Mouse (Mus musculus) kidney, adult 9 months (tissue): ENCODE results near the gene Ism2.
"Not testable (repeated sequence)": the region's sequence is repeated elsewhere in the genome, so short reads cannot be mapped to it uniquely, and the experiment has no call there.

Experiments used
- DNase-seq: peaks from one replicate; pipeline ENCODE4 v3.0.0; 2022

Ism2 gene

DNA sequence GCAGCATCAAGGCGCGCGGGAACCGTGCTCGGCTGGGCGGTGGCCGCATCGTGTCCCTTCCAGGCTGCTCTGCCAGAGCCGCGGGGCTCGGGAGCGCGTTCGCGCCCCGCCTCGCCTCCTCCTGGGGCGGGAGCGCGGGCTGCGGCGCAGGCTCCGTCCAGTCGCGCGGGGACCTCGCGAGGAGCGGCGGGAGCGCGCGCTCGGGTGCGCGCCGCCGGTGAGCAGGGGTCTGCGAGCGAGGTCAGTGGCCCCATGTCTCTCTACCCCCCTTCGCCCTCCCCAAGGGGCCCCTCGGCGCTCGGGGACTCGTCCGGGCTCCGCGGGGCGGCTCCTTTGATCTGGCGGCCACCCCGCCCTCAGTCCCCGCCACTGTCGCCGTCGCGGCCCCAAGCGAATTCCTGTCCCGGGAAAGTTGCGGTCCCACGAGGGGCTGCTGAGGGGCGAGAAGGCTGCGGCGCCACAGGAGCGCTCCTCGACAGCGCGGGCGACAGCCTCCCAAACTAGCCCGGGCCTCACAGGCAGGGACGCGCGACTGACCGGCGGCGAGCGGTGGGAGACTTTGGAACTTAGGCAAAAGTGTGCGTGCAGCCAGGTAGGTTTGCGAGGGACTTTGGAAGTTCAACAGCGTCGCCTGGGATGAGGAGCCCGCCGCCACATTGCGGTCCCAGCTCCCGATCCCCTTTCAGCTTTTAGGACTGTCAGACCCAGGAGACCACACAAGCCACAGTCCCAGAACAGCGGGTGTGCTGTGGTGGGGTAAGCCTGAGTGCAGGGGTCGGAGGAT, at the start of gene Ism2:
Ism2 (minus strand) TSS at position 49 of the 784 bp plus-strand sequence.
- DNase-seq = peak; percentile 19

DNA sequence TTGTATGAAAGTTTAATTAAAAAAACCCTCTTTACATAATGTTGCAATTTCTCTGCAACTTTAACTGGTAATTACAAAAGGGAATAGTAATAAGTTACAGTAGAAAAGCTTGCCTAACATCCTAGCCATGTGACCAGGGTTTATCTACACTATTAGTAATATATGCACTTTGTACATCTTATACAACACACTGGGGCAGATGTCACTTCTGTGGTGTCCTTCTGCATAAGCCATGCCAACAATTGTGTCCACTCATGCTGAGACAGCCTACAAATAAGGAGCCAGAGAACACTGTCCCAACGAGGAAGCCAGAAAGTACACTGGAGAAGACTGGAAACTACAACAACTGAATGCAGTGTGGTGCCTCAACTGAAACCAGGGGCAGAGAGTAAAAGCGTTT, 48.5 kb upstream of the Ism2 start:
- no peak for DNase-seq

DNA sequence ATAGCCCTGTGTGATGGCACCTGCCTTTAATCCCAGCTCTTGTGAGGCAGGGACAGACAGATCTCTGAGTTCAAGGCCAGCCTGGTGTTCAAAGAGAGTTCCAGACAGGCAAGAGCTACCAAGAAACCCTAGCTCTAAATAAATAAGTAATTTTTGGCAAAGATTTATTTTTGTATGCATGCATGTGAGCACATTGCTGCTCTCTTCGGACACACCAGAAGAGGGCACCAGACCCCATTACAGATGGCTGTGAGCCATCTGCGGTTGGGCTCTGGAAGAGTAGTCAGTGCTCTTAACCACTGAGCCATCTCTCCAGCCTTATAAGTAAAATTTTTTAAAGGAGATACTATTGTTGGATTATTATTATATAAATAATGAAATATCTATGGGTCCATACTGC, 48.0 kb upstream of the Ism2 start:
- peak; percentile 20 for DNase-seq

DNA sequence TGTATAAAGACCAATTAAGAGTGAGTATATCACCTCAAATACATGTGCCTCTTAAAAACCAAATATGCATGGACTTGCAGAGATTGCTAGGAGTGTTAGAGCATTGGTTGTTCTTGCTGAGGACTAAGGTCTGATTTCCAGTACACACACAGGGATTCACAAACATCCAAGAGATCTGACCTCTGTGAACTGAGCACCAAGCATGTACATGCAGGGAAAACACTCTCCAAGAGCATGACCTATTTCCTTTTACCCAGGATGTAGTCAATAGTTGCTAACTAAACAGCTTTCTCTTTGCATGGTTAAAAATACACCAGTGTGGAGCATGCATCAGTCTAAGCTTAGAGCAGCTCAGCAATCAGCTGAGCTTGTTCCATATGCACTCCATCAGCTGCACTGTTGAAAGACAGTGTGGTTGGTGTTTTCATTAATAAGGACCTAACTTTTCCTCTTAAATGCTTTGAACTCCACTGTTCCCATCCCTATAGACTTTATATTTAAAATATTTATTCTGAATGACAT, 43.6 kb upstream of the Ism2 start:
- no peak for DNase-seq

DNA sequence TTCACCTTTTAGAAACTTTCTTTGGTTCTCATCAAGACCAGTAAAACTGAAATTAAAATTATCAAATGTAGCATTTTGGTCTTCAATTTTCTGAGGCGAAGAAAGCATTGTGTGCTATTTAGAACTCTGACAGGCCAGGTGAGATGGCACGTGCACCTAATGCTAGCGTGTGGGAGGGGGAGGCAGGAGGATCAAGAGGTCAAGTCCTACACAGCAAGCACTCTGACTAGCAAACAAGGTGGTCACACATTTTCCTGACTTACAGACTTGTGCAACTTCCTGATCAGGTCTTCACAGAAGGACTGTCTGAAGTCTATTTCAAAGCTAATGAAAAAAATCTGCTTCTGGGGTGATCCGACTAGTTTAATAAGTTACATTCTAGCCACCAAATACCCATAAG, 38.6 kb upstream of the Ism2 start:
- DNase-seq = no peak

DNA sequence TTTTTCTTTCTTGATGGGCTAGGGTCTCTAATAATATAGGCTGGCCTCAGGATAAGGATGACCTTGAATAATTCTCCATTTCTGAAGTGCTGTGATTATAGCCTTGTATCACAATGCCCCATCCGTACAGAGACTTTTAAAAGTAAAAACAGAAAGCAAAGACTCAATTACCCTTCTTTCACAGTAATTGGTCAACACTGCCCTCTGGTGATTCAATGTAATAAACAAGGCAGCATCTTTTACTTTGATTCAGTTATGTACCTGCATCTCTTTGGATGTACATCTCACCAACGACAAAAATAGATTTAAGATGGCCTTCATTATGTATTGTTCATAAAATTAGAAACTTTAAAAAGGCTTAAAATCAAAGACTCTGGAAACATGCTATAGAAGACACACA, 35.4 kb upstream of the Ism2 start:
- DNase-seq = peak; percentile 35

DNA sequence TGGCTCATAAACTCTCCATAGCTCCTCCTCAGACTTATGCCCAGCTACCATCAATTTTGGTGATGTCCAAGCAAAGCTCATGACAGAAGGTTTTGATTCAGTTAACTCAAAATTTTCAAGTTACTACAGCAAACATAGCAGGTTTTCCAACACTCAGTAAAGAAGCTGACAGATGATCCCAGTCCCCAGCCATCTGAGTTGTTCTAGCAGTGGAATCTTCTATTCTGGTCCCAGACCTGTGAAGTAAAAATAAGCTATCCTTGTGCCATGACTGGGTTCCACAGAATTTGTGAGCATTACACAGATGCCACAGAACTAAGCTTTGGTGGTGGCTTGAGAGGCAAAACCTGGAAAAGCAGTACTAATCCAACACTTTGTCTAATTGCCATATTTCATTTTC, 34.3 kb upstream of the Ism2 start:
- no peak for DNase-seq

DNA sequence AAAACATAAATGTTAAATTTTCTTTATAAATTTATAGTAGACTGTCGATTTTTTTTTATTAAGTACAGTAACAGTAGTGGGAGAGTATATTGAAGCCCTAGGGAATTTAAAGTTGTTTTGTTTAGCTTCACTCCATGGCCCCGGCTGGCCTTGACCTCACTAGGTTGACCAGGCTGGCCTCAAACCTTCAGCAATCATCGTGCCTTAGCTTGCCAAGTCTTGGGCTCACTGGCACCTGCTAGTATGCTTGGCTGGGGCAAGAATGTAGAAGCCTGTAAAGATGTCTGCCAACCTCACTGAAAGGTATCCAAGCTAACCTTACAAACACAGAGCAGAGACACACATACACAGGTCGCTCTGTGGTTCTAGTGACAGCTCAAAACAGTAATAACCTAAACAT, 33.0 kb upstream of the Ism2 start:
- no peak for DNase-seq

DNA sequence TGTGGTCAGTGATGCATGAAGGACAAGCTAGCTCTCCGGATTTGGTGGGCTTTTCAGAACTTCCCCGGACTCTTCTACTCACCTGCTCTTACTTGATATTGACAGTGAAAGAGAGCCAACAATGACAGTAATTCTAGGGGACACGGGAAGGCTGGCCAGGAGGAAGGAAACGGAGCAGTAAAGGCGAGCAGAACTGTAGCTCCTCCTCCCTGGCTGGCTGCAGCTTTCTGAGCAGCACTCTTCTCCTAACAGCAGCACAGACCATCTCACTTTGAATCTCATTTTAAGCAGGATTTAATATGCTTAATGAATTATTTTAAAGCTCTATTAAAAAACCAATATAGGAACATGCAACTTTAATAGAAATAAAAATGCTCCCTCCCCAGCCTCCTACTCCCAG, 32.4 kb upstream of the Ism2 start:
- DNase-seq = no peak

DNA sequence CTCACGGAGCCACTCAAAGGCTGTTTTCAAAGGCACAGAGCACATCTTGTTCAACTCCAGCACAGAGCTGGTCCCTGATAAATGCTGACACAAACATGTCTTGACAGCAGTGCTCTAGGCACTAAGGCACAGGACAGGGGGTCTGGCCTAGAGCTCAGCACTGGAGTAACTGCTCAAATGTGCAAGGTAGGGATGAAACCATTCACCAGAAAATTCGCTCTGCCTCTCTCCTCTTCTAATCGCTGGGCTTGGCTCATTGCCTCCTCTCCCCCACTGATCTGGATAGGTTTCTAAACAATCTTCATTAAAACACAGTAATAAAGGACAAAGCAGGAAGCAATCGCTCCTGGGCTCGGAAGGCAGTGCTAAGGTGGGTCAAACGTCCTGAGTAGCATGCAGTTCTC, 31.6 kb upstream of the Ism2 start:
- peak; percentile 18 for DNase-seq

DNA sequence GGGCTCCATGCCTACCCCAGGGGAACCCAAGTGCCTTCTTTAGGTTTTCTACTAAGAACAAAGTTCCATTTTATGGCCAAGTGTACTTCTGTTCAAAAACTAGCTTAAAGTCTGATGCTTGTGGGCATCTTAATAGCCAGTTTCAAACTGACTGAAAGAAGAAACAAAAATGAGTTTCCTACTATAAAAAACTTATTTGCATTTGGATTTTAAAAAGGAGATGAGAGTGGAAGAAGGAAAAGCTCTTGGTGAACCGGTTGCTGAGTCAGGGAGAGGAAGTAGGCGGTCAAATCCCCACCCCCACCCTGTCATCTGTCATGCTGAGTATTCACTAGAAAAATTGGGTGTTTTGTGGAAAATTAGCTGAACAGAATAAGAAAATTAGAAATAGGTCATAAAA, 30.7 kb upstream of the Ism2 start:
- no peak for DNase-seq

DNA sequence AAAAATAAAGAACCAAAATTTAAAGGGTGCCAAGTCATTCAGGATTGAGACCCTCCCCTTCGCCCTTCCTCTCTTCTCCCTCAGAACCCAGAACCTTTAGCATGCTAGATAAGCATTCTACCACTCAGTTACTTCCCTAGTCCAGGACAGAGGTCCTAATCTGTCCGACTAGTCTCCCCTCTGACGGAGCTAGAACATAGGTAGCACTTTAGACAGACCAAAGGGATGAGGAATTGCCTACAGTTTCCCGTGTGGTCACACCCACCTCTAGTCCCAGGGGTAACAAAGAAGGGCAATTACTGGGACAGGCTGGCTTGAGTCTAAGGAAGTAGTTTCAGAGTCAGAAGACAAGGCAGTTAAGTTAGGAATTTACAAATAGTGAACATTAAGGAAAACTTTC, 28.5 kb upstream of the Ism2 start:
- DNase-seq = no peak

DNA sequence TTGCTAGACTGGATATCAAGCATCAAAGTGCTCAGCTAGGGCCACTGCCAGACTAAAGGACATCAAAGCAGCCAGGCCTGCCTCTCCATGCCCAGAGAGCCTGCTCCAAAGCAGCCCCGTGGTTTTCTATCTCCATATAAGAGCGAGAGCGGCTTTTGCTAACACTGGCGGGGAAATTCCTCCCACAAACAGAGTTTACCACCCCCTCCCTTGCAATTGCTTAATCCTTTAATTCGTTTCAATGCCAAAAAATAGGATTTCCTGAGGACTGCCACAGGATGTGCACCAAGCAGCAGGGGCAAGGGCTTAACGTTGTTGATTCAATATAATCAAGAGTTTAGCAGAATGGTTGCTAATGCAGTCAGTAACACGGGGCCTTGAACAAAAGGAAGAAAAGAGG, 28.1 kb upstream of the Ism2 start:
- DNase-seq = no peak

DNA sequence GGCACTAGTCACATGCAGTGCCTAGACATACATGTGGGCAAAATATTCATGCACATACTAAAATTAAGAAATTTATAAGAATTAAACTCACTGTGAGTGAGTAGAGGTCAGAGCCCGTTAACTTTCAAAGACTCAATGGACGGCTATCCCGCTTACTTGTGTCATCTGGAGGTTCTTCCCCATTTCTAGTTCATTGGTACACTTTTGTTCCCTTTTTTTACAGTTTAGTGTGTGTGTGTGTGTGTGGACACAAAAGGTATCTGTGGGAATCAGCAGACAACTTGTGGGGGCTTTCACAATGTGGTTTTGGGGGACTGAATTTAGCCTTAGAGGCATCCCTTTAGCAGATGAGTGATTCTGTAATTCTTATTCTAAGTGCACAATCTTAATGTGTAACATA, 25.9 kb upstream of the Ism2 start:
- DNase-seq = no peak

DNA sequence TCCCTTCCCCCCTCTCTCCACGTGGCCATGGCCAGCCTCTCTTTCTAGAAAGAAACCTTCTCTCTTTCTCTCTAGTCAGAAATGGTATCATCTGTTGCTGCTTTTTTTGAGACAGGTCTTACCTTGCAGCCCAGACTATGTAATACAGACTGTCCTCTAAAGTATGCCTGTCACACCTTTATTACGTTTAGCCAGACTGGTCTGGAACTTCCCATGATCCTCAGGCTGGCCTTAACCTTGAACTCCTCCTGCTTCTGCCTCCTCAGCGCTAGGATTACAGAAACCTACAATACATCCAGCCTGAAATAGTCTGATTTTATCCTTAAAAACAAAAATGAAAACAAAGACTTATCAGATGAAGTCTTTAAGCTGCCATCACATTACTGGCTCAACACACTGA, 19.7 kb upstream of the Ism2 start:
- DNase-seq = no peak

DNA sequence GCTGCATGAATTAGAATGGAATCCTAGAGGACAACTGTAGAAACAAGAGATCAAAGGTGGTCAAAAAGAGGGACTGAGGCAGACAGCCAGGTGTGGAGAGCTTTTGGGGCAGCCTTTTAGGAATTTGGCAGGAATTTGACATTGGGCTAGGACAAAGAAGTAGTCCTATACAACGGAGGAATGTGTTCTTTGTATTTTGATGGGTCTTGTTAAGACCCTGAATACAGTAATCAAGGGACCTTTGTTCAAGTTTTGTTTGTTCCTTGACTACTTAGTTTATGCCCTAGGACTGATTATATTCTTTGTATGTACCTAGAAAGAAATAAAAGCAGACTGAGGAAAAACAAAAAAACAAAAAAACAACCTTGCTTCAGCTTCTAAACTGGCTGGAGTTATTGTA, 18.4 kb upstream of the Ism2 start:
- DNase-seq = no peak

DNA sequence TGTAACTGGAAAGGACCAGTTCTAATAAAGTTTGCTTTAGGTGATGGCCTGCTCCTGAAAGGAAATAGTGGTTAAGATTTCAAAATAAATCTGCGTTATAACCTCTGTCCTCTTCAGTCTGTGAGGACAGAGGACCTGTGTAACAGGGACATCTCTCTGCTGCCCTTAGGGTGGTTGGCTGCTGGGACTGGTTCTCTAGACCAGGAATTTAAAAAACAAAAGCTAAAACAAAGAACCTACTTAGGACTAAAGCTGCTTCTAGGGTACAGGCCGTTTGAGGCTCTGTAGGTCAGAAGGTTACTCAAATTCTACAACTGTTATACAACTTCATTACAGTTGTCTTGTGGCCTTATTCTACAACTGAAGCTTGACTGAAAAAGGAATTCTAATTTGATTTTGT, 13.6 kb upstream of the Ism2 start:
- no peak for DNase-seq

DNA sequence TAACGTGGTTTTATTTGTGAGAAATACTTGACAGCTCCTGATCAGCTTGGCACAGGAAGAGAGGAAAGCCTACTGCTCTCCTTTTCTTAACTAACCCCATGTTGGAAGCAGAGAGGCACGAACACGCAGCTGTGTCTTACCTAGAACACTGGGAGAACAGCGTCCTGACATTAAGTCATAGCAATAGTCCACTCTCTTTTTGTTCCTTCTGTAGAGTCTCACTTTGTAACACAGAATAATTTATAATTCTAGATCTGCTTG, 7.0 kb upstream of the Ism2 start:
- not testable (repeated sequence) for DNase-seq

DNA sequence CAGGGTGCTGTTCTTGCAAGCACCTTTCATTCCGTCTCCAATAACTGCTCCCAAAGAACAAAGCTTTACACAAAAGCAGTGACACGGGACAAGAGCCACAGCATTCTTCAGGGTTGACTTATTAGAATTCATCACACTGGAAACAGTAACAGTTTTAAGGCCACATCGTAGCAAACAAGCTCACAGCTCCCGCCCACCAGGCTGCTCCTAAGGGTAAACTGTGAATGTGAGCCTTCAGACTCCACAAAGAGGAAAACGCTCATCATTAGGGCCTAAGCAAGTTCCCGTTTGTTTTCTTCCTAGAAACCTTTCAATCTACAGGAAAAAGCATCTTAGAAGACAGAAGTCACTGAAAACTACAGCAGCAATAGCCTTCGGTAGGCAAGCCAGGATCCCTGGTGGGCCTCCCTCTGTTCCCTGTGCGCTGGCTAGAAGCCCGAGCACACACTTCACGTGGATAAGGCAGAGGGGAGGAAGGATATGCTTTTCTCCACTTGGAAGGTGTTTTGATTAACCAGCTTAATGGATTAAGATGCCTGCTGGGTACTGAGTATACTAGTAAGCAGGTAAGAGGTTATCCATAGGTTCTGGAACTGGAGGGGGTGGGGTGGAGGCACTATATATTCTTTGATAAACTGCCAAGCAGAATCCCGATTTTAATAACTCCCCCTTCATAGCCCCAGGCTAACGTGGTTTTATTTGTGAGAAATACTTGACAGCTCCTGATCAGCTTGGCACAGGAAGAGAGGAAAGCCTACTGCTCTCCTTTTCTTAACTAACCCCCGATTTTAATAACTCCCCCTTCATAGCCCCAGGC, 6.5 kb upstream of the Ism2 start:
- DNase-seq = no peak

DNA sequence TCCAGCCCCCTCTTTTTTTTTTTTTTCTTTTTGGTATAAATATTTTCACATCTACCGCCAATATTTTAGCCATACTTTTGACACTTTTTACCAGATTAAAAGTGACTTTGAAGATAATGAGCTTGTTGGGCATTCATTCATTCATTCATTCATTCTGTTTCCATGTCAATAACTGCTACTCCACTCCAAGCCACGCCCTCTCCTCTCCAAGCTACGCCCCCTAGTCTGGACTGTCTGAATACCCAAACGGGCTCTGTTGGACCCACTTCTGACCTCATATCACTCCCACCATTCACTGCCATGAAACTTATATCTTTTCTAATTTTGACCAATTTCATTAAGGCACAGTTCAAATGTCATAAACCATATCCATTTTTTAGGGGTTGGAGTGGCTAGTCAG, 1.7 kb upstream of the Ism2 start:
- no peak for DNase-seq

DNA sequence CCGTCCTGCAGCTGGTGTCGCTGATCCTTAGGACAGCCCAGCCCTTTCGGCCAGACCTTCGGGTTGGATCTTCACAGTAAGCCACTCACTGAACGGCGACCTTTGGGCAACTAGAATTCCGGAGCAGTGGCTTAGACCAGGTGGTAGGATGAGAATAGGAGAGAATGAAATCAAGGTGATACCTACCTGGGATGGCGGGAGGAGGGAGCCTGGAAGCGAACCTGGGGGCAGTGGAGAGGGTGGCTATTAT, 861 bp upstream of the Ism2 start:
- DNase-seq = peak; percentile 10

DNA sequence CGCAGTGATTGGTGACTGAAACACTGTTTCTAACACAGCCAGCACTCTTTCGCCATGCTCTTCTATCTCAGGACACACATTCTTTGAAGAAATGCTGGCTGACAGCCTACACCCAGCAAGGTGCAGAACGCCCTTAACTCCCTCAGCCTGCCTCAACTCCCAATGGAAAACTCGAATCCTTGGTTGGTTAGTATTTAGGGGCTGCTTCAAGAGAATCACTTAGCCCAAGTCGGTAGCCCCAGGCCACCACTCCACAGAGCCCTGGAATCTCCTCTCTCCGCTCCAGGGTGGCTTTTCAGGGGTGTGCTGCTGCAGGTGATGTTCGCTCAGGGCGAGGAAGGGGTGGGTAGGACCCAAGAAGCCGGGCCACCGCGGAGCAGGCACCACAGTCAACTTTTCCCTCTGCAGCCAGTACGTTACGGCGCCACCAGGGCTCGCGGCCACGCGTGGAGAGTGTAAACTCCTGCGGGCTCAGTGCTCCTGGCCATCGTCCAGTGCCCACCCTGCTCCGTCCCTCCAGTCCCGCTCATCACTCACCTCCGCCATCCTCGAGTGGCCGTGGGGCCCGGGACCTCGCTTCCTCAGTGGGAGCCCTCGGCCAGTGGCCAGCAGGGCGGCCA, 358 bp downstream of the Ism2 start:
- no peak for DNase-seq

DNA sequence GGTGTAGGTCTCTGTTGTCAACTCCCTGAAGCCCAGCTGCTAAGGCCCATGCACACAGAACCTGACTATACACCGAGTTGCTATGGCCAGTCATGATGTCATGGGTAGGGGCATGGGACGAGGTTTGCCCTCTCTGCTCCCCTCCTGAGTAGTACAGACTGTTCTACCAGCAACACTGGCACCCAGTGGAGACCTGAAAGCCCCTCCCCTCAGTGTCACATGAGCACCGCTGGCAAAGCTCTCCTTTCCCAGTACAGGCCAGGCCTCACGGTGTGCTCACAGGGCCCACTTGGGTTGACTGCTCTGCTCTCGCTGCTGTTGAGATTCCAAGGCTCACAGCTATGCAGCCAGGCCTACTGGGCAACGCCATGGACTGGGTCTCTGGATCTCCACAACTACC, 5.6 kb downstream of the Ism2 start:
- no peak for DNase-seq

DNA sequence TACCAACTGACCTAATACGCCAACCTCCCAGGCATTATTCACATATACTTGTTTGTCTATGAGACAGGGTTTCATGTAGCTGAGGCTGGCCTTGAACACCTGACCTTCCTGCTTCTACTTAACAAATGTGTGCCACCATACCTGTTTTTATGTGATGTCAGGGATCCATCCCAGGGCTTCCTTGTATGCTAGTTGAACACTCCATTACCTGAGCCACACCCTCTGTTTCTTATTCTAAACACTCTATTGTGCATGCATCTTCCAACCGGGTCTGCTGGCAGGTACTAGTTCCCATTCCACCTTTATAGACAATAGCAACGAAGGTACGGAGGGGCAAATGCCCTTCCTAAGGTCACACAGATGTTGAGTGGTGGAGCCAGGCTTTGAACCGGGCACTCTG, 10.4 kb downstream of the Ism2 start:
- no peak for DNase-seq

DNA sequence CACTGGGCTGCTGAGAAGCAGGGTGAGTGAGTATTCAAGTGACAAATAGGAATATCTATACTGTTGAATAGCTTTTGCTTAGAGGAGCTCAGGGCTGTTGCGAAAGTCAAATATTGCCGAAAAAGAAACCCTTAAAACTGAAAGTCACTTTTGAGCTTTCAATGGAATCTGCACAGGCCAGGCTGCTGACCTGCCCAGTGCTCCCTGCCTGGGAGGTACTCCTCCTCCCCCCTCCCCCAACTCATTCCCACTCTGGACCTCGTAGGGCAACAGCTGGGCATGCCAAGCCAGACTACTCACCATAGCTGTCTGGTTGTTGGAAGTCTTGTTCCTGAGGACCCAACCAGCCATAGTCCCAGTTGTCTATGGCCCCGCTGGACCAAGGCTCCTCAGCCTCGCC, 14.8 kb downstream of the Ism2 start:
- no peak for DNase-seq
